Mouse (Mus musculus): ENCODE measurements around the gene Nlrp9b. TPM values are rescaled to one million over a fixed set of nuclear protein-coding genes. Genes with fewer than 3 reads are reported as not detected.

The Nlrp9b gene
- polyA plus RNA-seq, 1 experiment, result 0.30 TPM

DNA sequence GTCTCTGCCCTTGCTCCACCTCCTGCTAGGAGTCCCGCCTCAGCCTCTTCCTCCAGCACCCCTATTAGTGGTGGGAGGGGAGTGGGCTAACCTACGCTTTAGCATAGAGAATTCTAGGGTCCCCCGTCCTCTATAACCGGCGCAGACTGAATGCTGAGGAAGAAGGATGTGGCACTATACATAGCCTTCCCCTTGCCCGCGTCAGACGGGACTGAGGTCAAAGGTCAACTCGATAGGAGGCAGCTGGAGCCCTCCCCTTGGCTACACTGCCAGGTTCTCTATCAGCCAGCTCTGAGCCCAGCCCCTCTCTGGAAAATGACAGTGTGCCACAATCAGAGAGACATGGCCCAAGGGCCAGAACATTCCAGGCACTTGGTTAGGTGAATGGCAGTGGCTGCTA, 40.7 kb upstream of the Nlrp9b start, which contains the start of gene Igsf23:
Gene Igsf23 (minus strand): TSS at position 168 of the 400 bp plus-strand sequence.
- TF ChIP-seq EP300 (IDR thresholded peaks at IDR 0.05; ENCODE audit: insufficient read depth, low read depth, low read length) (no peak), POLR2A (IDR thresholded peaks at IDR 0.05; ENCODE audit: insufficient read depth, low read length) (no peak), CTCF (IDR thresholded peaks at IDR 0.05; ENCODE audit: low read depth, low read length) (no peak)
- H3K9ac ChIP-seq (ENCODE audit: low read depth, poor library complexity, severe bottlenecking), result peak within 1 kb of the TSS; percentile 38
- peak within 1 kb of the TSS; percentile 8; the same call in 1 of the 2 replicates for H3K27ac ChIP-seq (ENCODE audit: insufficient read depth, low read length)
- H3K36me3 ChIP-seq (ENCODE audit: control insufficient read depth, insufficient read depth, low read length, poor library complexity, severe bottlenecking), result no peaks in the 10 kb centered on the region
- H3K4me3 ChIP-seq (ENCODE audit: low read depth, low read length), result peak within 1 kb of the TSS; percentile 43
- H3K9me3 ChIP-seq (replicated peaks; ENCODE audit: control insufficient read depth, insufficient read depth, low read length, poor library complexity, severe bottlenecking), result no peaks in the 10 kb centered on the region
- H3K27me3 ChIP-seq (ENCODE audit: control insufficient read depth, insufficient read depth, low read length, poor library complexity, severe bottlenecking), result no peaks in the 10 kb centered on the region
- peaks cover 5% of the 10 kb centered on the region for H3K4me1 ChIP-seq (ENCODE audit: control insufficient read depth, insufficient read depth, low read length)

DNA sequence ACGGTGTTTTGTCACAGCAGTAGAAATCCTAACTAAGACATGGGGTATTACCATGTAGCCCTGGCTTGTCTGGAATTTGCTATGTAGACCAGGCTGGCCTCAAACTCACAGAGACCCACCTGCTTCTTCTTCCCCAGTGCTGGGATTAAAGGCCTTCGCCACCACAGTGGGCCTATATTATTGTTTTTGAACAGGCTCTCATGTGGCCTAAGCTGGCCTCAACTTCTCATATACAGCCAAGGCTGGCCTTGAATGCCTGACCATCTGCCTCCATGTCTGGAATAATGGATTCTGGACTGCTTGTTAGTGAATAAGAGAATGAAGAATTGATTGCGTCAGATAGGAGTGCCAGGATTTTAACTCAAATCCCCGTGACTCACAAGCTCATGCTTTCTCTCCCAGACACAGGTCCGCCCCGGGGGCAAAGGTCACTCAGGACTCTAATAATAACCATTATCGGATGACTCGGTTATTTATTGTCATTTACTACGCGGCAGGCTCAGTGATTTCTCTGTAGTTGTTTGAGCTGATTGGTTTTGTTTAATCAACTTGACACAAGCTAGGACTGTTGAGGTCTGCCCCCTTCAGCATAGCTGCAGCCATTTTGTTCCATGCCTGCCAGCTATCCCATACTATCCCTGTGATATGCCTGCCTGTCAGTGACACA, 38.8 kb upstream of the Nlrp9b start:
- H3K9ac ChIP-seq (ENCODE audit: low read depth, poor library complexity, severe bottlenecking), result no peak overlapping the region
- no peak overlapping the region for H3K4me3 ChIP-seq (ENCODE audit: low read depth, low read length)
- H3K36me3 ChIP-seq (ENCODE audit: control insufficient read depth, insufficient read depth, low read length, poor library complexity, severe bottlenecking), result no peaks in the 10 kb centered on the region
- no peaks in the 10 kb centered on the region for H3K27me3 ChIP-seq (ENCODE audit: control insufficient read depth, insufficient read depth, low read length, poor library complexity, severe bottlenecking)
- peaks cover 5% of the 10 kb centered on the region for H3K4me1 ChIP-seq (ENCODE audit: control insufficient read depth, insufficient read depth, low read length)
- no peaks in the 10 kb centered on the region for H3K9me3 ChIP-seq (replicated peaks; ENCODE audit: control insufficient read depth, insufficient read depth, low read length, poor library complexity, severe bottlenecking)
- no peak for TF ChIP-seq EP300 (IDR thresholded peaks at IDR 0.05; ENCODE audit: insufficient read depth, low read depth, low read length)
- H3K27ac ChIP-seq (ENCODE audit: insufficient read depth, low read length), result peak overlapping the region; percentile 12; the same call in 1 of the 2 replicates

- H3K9ac ChIP-seq (ENCODE audit: low read depth, poor library complexity, severe bottlenecking), result no peak overlapping the region
- TF ChIP-seq POLR2A (IDR thresholded peaks at IDR 0.05; ENCODE audit: insufficient read depth, low read length), result no peak
- no peak for TF ChIP-seq CTCF (IDR thresholded peaks at IDR 0.05; ENCODE audit: low read depth, low read length)
- peak; percentile 41; the same call in 1 of the 2 replicates for TF ChIP-seq EP300 (IDR thresholded peaks at IDR 0.05; ENCODE audit: insufficient read depth, low read depth, low read length)
- 0 out of 2 replicates have a peak overlapping the region, but pooled peaks have one; percentile 9 for H3K27ac ChIP-seq (ENCODE audit: insufficient read depth, low read length)
- H3K27me3 ChIP-seq (ENCODE audit: control insufficient read depth, insufficient read depth, low read length, poor library complexity, severe bottlenecking), result no peaks in the 10 kb centered on the region
- peaks cover 5% of the 10 kb centered on the region for H3K4me1 ChIP-seq (ENCODE audit: control insufficient read depth, insufficient read depth, low read length)
- no peaks in the 10 kb centered on the region for H3K9me3 ChIP-seq (replicated peaks; ENCODE audit: control insufficient read depth, insufficient read depth, low read length, poor library complexity, severe bottlenecking)
- H3K4me3 ChIP-seq (ENCODE audit: low read depth, low read length), result no peak overlapping the region
- no peaks in the 10 kb centered on the region for H3K36me3 ChIP-seq (ENCODE audit: control insufficient read depth, insufficient read depth, low read length, poor library complexity, severe bottlenecking)
Observed at GRCm38 (mm10) chr7:19953054-19953453, 38.2 kb upstream of the Nlrp9b start.

GRCm38 (mm10) chr7:19955861-19956260, 35.4 kb upstream of the Nlrp9b start:
- Histone ChIP-seq H3K36me3 (ENCODE audit: control insufficient read depth, insufficient read depth, low read length, poor library complexity, severe bottlenecking) (no peaks in the 10 kb centered on the region), H3K9ac (ENCODE audit: low read depth, poor library complexity, severe bottlenecking) (no peak overlapping the region), H3K4me1 (ENCODE audit: control insufficient read depth, insufficient read depth, low read length) (no peaks in the 10 kb centered on the region), H3K27me3 (ENCODE audit: control insufficient read depth, insufficient read depth, low read length, poor library complexity, severe bottlenecking) (no peaks in the 10 kb centered on the region), H3K4me3 (ENCODE audit: low read depth, low read length) (no peak overlapping the region), H3K9me3 (replicated peaks; ENCODE audit: control insufficient read depth, insufficient read depth, low read length, poor library complexity, severe bottlenecking) (no peaks in the 10 kb centered on the region), H3K27ac (ENCODE audit: insufficient read depth, low read length) (no peak overlapping the region)
- TF ChIP-seq CTCF (IDR thresholded peaks at IDR 0.05; ENCODE audit: low read depth, low read length), result no peak

DNA sequence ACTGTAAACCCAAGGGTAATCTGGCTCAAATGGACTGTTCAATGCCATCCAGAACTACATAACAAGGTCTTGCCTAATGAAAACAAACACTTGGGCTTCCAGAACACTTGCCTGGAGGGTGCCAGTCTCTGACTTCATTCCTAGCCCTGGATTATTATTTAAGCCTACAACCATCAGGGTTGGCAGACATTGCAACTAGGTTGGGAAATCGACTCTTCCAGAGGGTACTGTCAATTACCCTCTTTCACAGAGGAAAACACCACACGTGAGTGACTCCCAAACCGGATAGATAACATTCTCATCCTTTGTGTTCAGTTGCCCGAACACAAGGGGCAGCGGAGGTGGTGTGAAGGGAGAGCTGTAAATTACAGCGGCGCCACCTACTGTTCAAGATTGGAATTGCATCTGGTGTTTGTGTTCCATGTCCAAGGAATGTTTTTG, 34.9 kb upstream of the Nlrp9b start:
- Histone ChIP-seq H3K27me3 (ENCODE audit: control insufficient read depth, insufficient read depth, low read length, poor library complexity, severe bottlenecking) (no peaks in the 10 kb centered on the region), H3K9me3 (replicated peaks; ENCODE audit: control insufficient read depth, insufficient read depth, low read length, poor library complexity, severe bottlenecking) (no peaks in the 10 kb centered on the region), H3K36me3 (ENCODE audit: control insufficient read depth, insufficient read depth, low read length, poor library complexity, severe bottlenecking) (no peaks in the 10 kb centered on the region), H3K9ac (ENCODE audit: low read depth, poor library complexity, severe bottlenecking) (no peak overlapping the region), H3K4me1 (ENCODE audit: control insufficient read depth, insufficient read depth, low read length) (no peaks in the 10 kb centered on the region), H3K27ac (ENCODE audit: insufficient read depth, low read length) (no peak overlapping the region), H3K4me3 (ENCODE audit: low read depth, low read length) (no peak overlapping the region)
- TF ChIP-seq CTCF (IDR thresholded peaks at IDR 0.05; ENCODE audit: low read depth, low read length) (peak; percentile 86), POLR2A (IDR thresholded peaks at IDR 0.05; ENCODE audit: insufficient read depth, low read length) (no peak)

GRCm38 (mm10) chr7:19962423-19962822, 28.8 kb upstream of the Nlrp9b start:
- Histone ChIP-seq H3K4me3 (ENCODE audit: low read depth, low read length) (no peak overlapping the region), H3K9me3 (replicated peaks; ENCODE audit: control insufficient read depth, insufficient read depth, low read length, poor library complexity, severe bottlenecking) (no peaks in the 10 kb centered on the region), H3K9ac (ENCODE audit: low read depth, poor library complexity, severe bottlenecking) (no peak overlapping the region), H3K27me3 (ENCODE audit: control insufficient read depth, insufficient read depth, low read length, poor library complexity, severe bottlenecking) (no peaks in the 10 kb centered on the region), H3K36me3 (ENCODE audit: control insufficient read depth, insufficient read depth, low read length, poor library complexity, severe bottlenecking) (no peaks in the 10 kb centered on the region), H3K27ac (ENCODE audit: insufficient read depth, low read length) (no peak overlapping the region), H3K4me1 (ENCODE audit: control insufficient read depth, insufficient read depth, low read length) (no peaks in the 10 kb centered on the region)
- TF ChIP-seq EP300 (IDR thresholded peaks at IDR 0.05; ENCODE audit: insufficient read depth, low read depth, low read length) (no peak), POLR2A (IDR thresholded peaks at IDR 0.05; ENCODE audit: insufficient read depth, low read length) (no peak), CTCF (IDR thresholded peaks at IDR 0.05; ENCODE audit: low read depth, low read length) (no peak)
